Mouse (Mus musculus) ovary, adult 10 weeks (tissue): ENCODE measurements around the gene Zfp507. TPM values are rescaled to one million over a fixed set of nuclear protein-coding genes. Genes with fewer than 3 reads are reported as not detected.

Source experiments
- polyA plus RNA-seq: library from polyadenylated mRNA; stranded (reverse); fragments of 350-450 nt; fragmentation: Illumina TruSeq; extraction: RNeasy Lipid Tissue Mini Kit (QIAGEN cat#74804); gene quantifications from one replicate; pipeline ENCODE4 v1.2.3, GENCODE M21; 2014

Gene Zfp507
- 18.9 TPM for polyA plus RNA-seq

GRCm38 (mm10) chr7:35802906-35803595 is at the start of gene Zfp507:
Gene Zfp507, minus strand, starts transcription at chr7:35803003.

GRCm38 (mm10) chr7:35754033-35754885 is 48.5 kb downstream of the Zfp507 start, which contains the start of gene Dpy19l3:
Gene Dpy19l3, minus strand, starts transcription at chr7:35754454.

Other genes starting within 250 kb of the Zfp507 start
- gene Nudt19, start 246.7 kb downstream of the Zfp507 start, polyA plus RNA-seq = 166 TPM
- gene Rgs9bp, start 217.4 kb downstream of the Zfp507 start, polyA plus RNA-seq = 0.37 TPM
- 15.6 TPM for gene Ankrd27, start 216.8 kb downstream of the Zfp507 start, polyA plus RNA-seq
- gene Pdcd5, start 155.5 kb downstream of the Zfp507 start, polyA plus RNA-seq = 340 TPM
- 69.7 TPM for gene Dpy19l3, start 48.5 kb downstream of the Zfp507 start, polyA plus RNA-seq